Comparison of ENCODE assay signal across 11 mouse cellular contexts in genomic region chr10:24836366-24837038, GRCm38 (mm10). TPM values are rescaled to one million over a fixed set of nuclear protein-coding genes. Genes with fewer than 3 reads are reported as not detected.
DNase-seq lines count a peak whose midpoint lies in the region; ATAC-seq and TF ChIP-seq lines count a peak whose summit lies in the region.
"Had no signal": no experiment of that assay in that cellular context is flagged by ENCODE, and none has a peak within 500 bp of the region (broad histone marks: within the 10 kb centered on the region; RNA-seq: fewer than 3 reads in every experiment).

No protein-coding gene starts in this region.

- ATAC-seq in lung, embryonic 15.5 days (ENCODE audit: borderline replicate concordance, extremely low read depth, low FRiP score, low TSS enrichment), result no peak
- peak; percentile 29; the same call in 1 of the 2 replicates for ATAC-seq in forebrain, postnatal 0 days
- ATAC-seq in limb, embryonic 15.5 days (ENCODE audit: insufficient number of reproducible peaks, low FRiP score, low TSS enrichment, low read depth), result no peak
- 0 out of 2 replicates have a peak, but pooled peaks have one; percentile 54 for ATAC-seq in stomach, postnatal 0 days (ENCODE audit: low FRiP score, low TSS enrichment)
- ATAC-seq: Patski had no signal

- intact Hi-C loops in gastrocnemius, postnatal 36 days (cut with DNase I), result no loop called here

- H3K36me3 ChIP-seq in lung, embryonic 15.5 days, result no peaks in the 10 kb centered on the region
- no peaks in the 10 kb centered on the region for H3K36me3 ChIP-seq in forebrain, postnatal 0 days (ENCODE audit: insufficient read depth)
- no peaks in the 10 kb centered on the region for H3K36me3 ChIP-seq in limb, embryonic 15.5 days
- H3K36me3 ChIP-seq in stomach, postnatal 0 days (ENCODE audit: control insufficient read depth, insufficient read depth, low read length), result no peaks in the 10 kb centered on the region

- no peaks in the 10 kb centered on the region for H3K9me3 ChIP-seq in lung, embryonic 15.5 days
- H3K9me3 ChIP-seq in forebrain, postnatal 0 days (ENCODE audit: low read length), result no peaks in the 10 kb centered on the region
- H3K9me3 ChIP-seq in limb, embryonic 15.5 days, result no peaks in the 10 kb centered on the region
- H3K9me3 ChIP-seq in stomach, postnatal 0 days (ENCODE audit: control insufficient read depth, low read length), result no peaks in the 10 kb centered on the region

- H3K4me3 ChIP-seq in lung, embryonic 15.5 days, result no peak overlapping the region
- peak overlapping the region; percentile 23; the same call in 1 of the 2 replicates for H3K4me3 ChIP-seq in forebrain, postnatal 0 days (ENCODE audit: low read depth, low read length)
- H3K4me3 ChIP-seq in limb, embryonic 15.5 days, result no peak overlapping the region
- H3K4me3 ChIP-seq in stomach, postnatal 0 days (ENCODE audit: low read depth, low read length), result peak overlapping the region; percentile 15

- H3K4me1 ChIP-seq in lung, embryonic 15.5 days, result peaks cover 16% of the 10 kb centered on the region
- H3K4me1 ChIP-seq in forebrain, postnatal 0 days (ENCODE audit: insufficient read depth), result no peaks in the 10 kb centered on the region
- peaks cover 12% of the 10 kb centered on the region for H3K4me1 ChIP-seq in limb, embryonic 15.5 days
- no peaks in the 10 kb centered on the region for H3K4me1 ChIP-seq in stomach, postnatal 0 days (replicated peaks; ENCODE audit: control insufficient read depth, insufficient read depth)

- no peak for TF ChIP-seq CTCF in forebrain, postnatal 0 days (IDR thresholded peaks at IDR 0.05; ENCODE audit: low read depth)
- TF ChIP-seq CTCF in stomach, postnatal 0 days (IDR thresholded peaks at IDR 0.05; ENCODE audit: low read depth), result no peak

- H3K9ac ChIP-seq in lung, embryonic 15.5 days, result no peak overlapping the region
- H3K9ac ChIP-seq in forebrain, postnatal 0 days, result 0 out of 2 replicates have a peak overlapping the region, but pooled peaks have one; percentile 23
- no peak overlapping the region for H3K9ac ChIP-seq in limb, embryonic 15.5 days
- no peak overlapping the region for H3K9ac ChIP-seq in stomach, postnatal 0 days (ENCODE audit: low read length)

- H3K27ac ChIP-seq in lung, embryonic 15.5 days, result no peak overlapping the region
- H3K27ac ChIP-seq in forebrain, postnatal 0 days (ENCODE audit: low read depth, low read length), result no peak overlapping the region
- no peak overlapping the region for H3K27ac ChIP-seq in limb, embryonic 15.5 days
- no peak overlapping the region for H3K27ac ChIP-seq in stomach, postnatal 0 days (replicated peaks)
- H3K27ac ChIP-seq: macrophage had no signal

- TF ChIP-seq EP300 in stomach, postnatal 0 days (optimal IDR thresholded peaks at IDR 0.05), result no peak

- H3K4me2 ChIP-seq in lung, embryonic 15.5 days, result peak overlapping the region; percentile 48
- H3K4me2 ChIP-seq in forebrain, postnatal 0 days (ENCODE audit: low read depth), result peak overlapping the region; percentile 43
- peak overlapping the region; percentile 36; the same call in 1 of the 2 replicates for H3K4me2 ChIP-seq in limb, embryonic 15.5 days
- peak overlapping the region; percentile 49; the same call in 1 of the 2 replicates for H3K4me2 ChIP-seq in stomach, postnatal 0 days (replicated peaks; ENCODE audit: low read depth)

- DNase-seq in lung, postnatal 10 days, result no peak
- DNase-seq in forebrain, postnatal 0 days, result peak; percentile 10
- no peak for DNase-seq in stomach, postnatal 0 days (ENCODE audit: low spot score)
- DNase-seq in urinary bladder, postnatal 4 days (ENCODE audit: low spot score in 2 of 2), result no peak
- no peak for DNase-seq in layer of hippocampus, postnatal 36 days
- DNase-seq in gastrocnemius, postnatal 36 days, result no peak
- DNase-seq: cerebellum, adult 2 months had no signal

- WGBS in lung, embryonic 15.5 days, result 39% methylated on average over 4 of the region's 4 CpGs
- 44% methylated on average over 4 of the region's 4 CpGs for WGBS in forebrain, postnatal 0 days
- 60% methylated on average over 4 of the region's 4 CpGs for WGBS in limb, embryonic 15.5 days
- WGBS in stomach, postnatal 0 days, result 43% methylated on average over 4 of the region's 4 CpGs

- no peaks in the 10 kb centered on the region for H3K27me3 ChIP-seq in lung, embryonic 15.5 days
- H3K27me3 ChIP-seq in forebrain, postnatal 0 days (ENCODE audit: insufficient read depth, low read length), result no peaks in the 10 kb centered on the region
- H3K27me3 ChIP-seq in limb, embryonic 15.5 days, result no peaks in the 10 kb centered on the region
- H3K27me3 ChIP-seq in stomach, postnatal 0 days (ENCODE audit: control insufficient read depth, insufficient read depth, low read length), result no peaks in the 10 kb centered on the region
- H3K27me3 ChIP-seq: Patski had no signal

RNA-seq across cellular contexts. Expression of gene Enpp3, which starts 6.1 kb away (rescaled TPM):
- 1.9 and 2.0 TPM in 2 replicates for polyA plus RNA-seq in lung, embryonic 15.5 days (2015; fragmentation: Nextera tagmentation; extraction: Ambion mirVana)
- 2.3 and 2.5 TPM in 2 replicates for total RNA-seq in forebrain, postnatal 0 days (2014; rRNA removed)
- 1.2 and 1.7 TPM in 2 replicates for polyA plus RNA-seq in forebrain, postnatal 0 days (2015; fragmentation: Nextera tagmentation; extraction: Ambion mirVana)
- polyA plus RNA-seq in limb, embryonic 15.5 days (2015; fragmentation: Nextera tagmentation; extraction: Ambion mirVana), result 7.0 and 7.9 TPM in 2 replicates
- polyA plus RNA-seq in stomach, postnatal 0 days (2015; fragmentation: Nextera tagmentation; extraction: Ambion mirVana), result 3.4 TPM in 2 replicates
- total RNA-seq in layer of hippocampus, postnatal 36 days (2021), result under 1 TPM; 0.35 to 0.67 TPM
- total RNA-seq in gastrocnemius, postnatal 36 days (2021), result 1 to 10 TPM; 1.7 to 1.8 TPM
- polyA plus RNA-seq: macrophage had no signal

RNA-seq across cellular contexts. Expression of gene Med23, which starts 33.3 kb away (rescaled TPM):
- polyA plus RNA-seq in lung, embryonic 15.5 days (2015; fragmentation: Nextera tagmentation; extraction: Ambion mirVana), result 21.0 and 21.9 TPM in 2 replicates
- 36.2 and 41.7 TPM in 2 replicates for total RNA-seq in forebrain, postnatal 0 days (2014; rRNA removed)
- polyA plus RNA-seq in forebrain, postnatal 0 days (2015; fragmentation: Nextera tagmentation; extraction: Ambion mirVana), result 11.5 and 16.2 TPM in 2 replicates
- polyA plus RNA-seq in limb, embryonic 15.5 days (2015; fragmentation: Nextera tagmentation; extraction: Ambion mirVana), result 18.1 and 21.1 TPM in 2 replicates
- 5.8 and 5.9 TPM in 2 replicates for polyA plus RNA-seq in stomach, postnatal 0 days (2015; fragmentation: Nextera tagmentation; extraction: Ambion mirVana)
- 10 to 100 TPM; 25.5 to 37.0 TPM for total RNA-seq in layer of hippocampus, postnatal 36 days (2021)
- 1 to 10 TPM; 5.7 to 8.8 TPM for total RNA-seq in gastrocnemius, postnatal 36 days (2021)

Comparison
In these comparisons a context has a peak if more than half of its experiments do, and no peak if none do; other contexts are left out.
1. ATAC-seq: peak in forebrain, postnatal 0 days (single experiment) and stomach, postnatal 0 days (single experiment); none in lung, embryonic 15.5 days (single experiment) and limb, embryonic 15.5 days (single experiment).
2. H3K4me3 ChIP-seq: peak in forebrain, postnatal 0 days (single experiment) and stomach, postnatal 0 days (single experiment); none in lung, embryonic 15.5 days (single experiment) and limb, embryonic 15.5 days (single experiment).
3. Peak in every context shown above with its lines, with median percentiles within 50 percentile points of each other: H3K4me2 ChIP-seq.